In genomic region chr6:6093522-6093921, GRCm38 (mm10) we compare ENCODE assay signal across 27 mouse cellular contexts.
A peak's percentile ranks its signal among the peaks of the same experiment; 100 is the strongest.
DNase-seq lines count a peak whose midpoint lies in the region; ATAC-seq and TF ChIP-seq lines count a peak whose summit lies in the region.
"Had no signal": no experiment of that assay in that cellular context is flagged by ENCODE, and none has a peak within 500 bp of the region (broad histone marks: within the 10 kb centered on the region; RNA-seq: fewer than 3 reads in every experiment).

No protein-coding gene starts in this region.

- peaks cover 9% of the 10 kb centered on the region for H3K36me3 ChIP-seq in hindbrain, embryonic 10.5 days
- 0 out of 2 replicates have a peak, but pooled peaks cover 4% of the 10 kb centered on the region for H3K36me3 ChIP-seq in hindbrain, embryonic 12.5 days
- H3K36me3 ChIP-seq in kidney, embryonic 16.5 days (ENCODE audit: insufficient read depth, low read length) = peaks cover 3% of the 10 kb centered on the region; the same call in 1 of the 2 replicates
- H3K36me3 ChIP-seq in lung, embryonic 15.5 days = 0 out of 2 replicates have a peak, but pooled peaks cover 4% of the 10 kb centered on the region
- no peaks in the 10 kb centered on the region for H3K36me3 ChIP-seq in stomach, embryonic 15.5 days
- no peaks in the 10 kb centered on the region for H3K36me3 ChIP-seq in stomach, postnatal 0 days (ENCODE audit: control insufficient read depth, insufficient read depth, low read length)
- H3K36me3 ChIP-seq: forebrain, embryonic 15.5 days; heart, embryonic 15.5 days had no signal

- H3K27me3 ChIP-seq in hindbrain, embryonic 10.5 days (ENCODE audit: insufficient read depth, poor library complexity, severe bottlenecking) = no peaks in the 10 kb centered on the region
- H3K27me3 ChIP-seq in hindbrain, embryonic 12.5 days = no peaks in the 10 kb centered on the region
- H3K27me3 ChIP-seq in kidney, embryonic 16.5 days (ENCODE audit: insufficient read depth, low read length) = no peaks in the 10 kb centered on the region
- H3K27me3 ChIP-seq in lung, embryonic 15.5 days = no peaks in the 10 kb centered on the region
- H3K27me3 ChIP-seq in stomach, embryonic 15.5 days (replicated peaks) = no peaks in the 10 kb centered on the region
- H3K27me3 ChIP-seq in stomach, postnatal 0 days (ENCODE audit: control insufficient read depth, insufficient read depth, low read length) = no peaks in the 10 kb centered on the region
- H3K27me3 ChIP-seq: embryonic facial prominence, embryonic 13.5 days; forebrain, embryonic 12.5 days; forebrain, embryonic 15.5 days; heart, embryonic 12.5 days; heart, embryonic 15.5 days had no signal

- no peak overlapping the region for H3K4me3 ChIP-seq in hindbrain, embryonic 10.5 days
- no peak overlapping the region for H3K4me3 ChIP-seq in hindbrain, embryonic 12.5 days
- H3K4me3 ChIP-seq in kidney, embryonic 16.5 days (ENCODE audit: low read length) = no peak overlapping the region
- no peak overlapping the region for H3K4me3 ChIP-seq in lung, embryonic 15.5 days
- no peak overlapping the region for H3K4me3 ChIP-seq in stomach, embryonic 15.5 days (replicated peaks)
- no peak overlapping the region for H3K4me3 ChIP-seq in stomach, postnatal 0 days (ENCODE audit: low read depth, low read length)
- H3K4me3 ChIP-seq: embryonic facial prominence, embryonic 10.5 days; embryonic facial prominence, embryonic 13.5 days; erythroblast, embryonic 14.5 days; forebrain, embryonic 12.5 days; forebrain, embryonic 15.5 days; heart, embryonic 12.5 days; heart, embryonic 15.5 days had no signal

- 76% methylated on average over 3 of the region's 3 CpGs for WGBS in hindbrain, embryonic 10.5 days
- WGBS in hindbrain, embryonic 12.5 days = 76% methylated on average over 3 of the region's 3 CpGs
- WGBS in kidney, embryonic 16.5 days = 73% methylated on average over 3 of the region's 3 CpGs
- 52% methylated on average over 3 of the region's 3 CpGs for WGBS in lung, embryonic 15.5 days
- 61% methylated on average over 3 of the region's 3 CpGs for WGBS in stomach, embryonic 15.5 days
- WGBS in stomach, postnatal 0 days = 52% methylated on average over 3 of the region's 3 CpGs

- no peak overlapping the region for H3K9ac ChIP-seq in hindbrain, embryonic 12.5 days
- no peak overlapping the region for H3K9ac ChIP-seq in kidney, embryonic 16.5 days (replicated peaks; ENCODE audit: low read length)
- no peak overlapping the region for H3K9ac ChIP-seq in lung, embryonic 15.5 days
- no peak overlapping the region for H3K9ac ChIP-seq in stomach, embryonic 15.5 days
- H3K9ac ChIP-seq in stomach, postnatal 0 days (ENCODE audit: low read length) = no peak overlapping the region
- H3K9ac ChIP-seq: embryonic facial prominence, embryonic 13.5 days; forebrain, embryonic 12.5 days; forebrain, embryonic 15.5 days; heart, embryonic 12.5 days; heart, embryonic 15.5 days had no signal

- no peak for TF ChIP-seq CTCF in stomach, postnatal 0 days (IDR thresholded peaks at IDR 0.05; ENCODE audit: low read depth)

- H3K9me3 ChIP-seq in hindbrain, embryonic 10.5 days = no peaks in the 10 kb centered on the region
- no peaks in the 10 kb centered on the region for H3K9me3 ChIP-seq in hindbrain, embryonic 12.5 days (replicated peaks)
- H3K9me3 ChIP-seq in kidney, embryonic 16.5 days (ENCODE audit: low read length) = no peaks in the 10 kb centered on the region
- no peaks in the 10 kb centered on the region for H3K9me3 ChIP-seq in lung, embryonic 15.5 days
- H3K9me3 ChIP-seq in stomach, embryonic 15.5 days = no peaks in the 10 kb centered on the region
- no peaks in the 10 kb centered on the region for H3K9me3 ChIP-seq in stomach, postnatal 0 days (ENCODE audit: control insufficient read depth, low read length)
- H3K9me3 ChIP-seq: embryonic facial prominence, embryonic 10.5 days; embryonic facial prominence, embryonic 13.5 days; forebrain, embryonic 12.5 days; forebrain, embryonic 15.5 days; heart, embryonic 12.5 days; heart, embryonic 15.5 days had no signal

- no peak for DNase-seq in hindbrain, embryonic 10.5 days (ENCODE audit: low spot score)
- no peak for DNase-seq in kidney, postnatal 36 days
- no peak for DNase-seq in lung, postnatal 4 days
- DNase-seq in stomach, postnatal 0 days (ENCODE audit: low spot score) = no peak
- DNase-seq: adrenal gland, adult 8-10 months; adrenal gland, postnatal 25 days; cerebellum, adult 11-12 months; cerebellum, adult 8-10 months; cerebellum, postnatal 10 days; cerebellum, postnatal 36 days; embryo, embryonic 11 days; gastrocnemius, postnatal 25 days; heart, adult 18-20 months; heart, postnatal 10 days; heart, postnatal 36 days had no signal

- no peak overlapping the region for H3K4me2 ChIP-seq in hindbrain, embryonic 12.5 days (replicated peaks)
- no peak overlapping the region for H3K4me2 ChIP-seq in kidney, embryonic 16.5 days (replicated peaks; ENCODE audit: low read depth, low read length)
- H3K4me2 ChIP-seq in lung, embryonic 15.5 days = no peak overlapping the region
- no peak overlapping the region for H3K4me2 ChIP-seq in stomach, embryonic 15.5 days
- no peak overlapping the region for H3K4me2 ChIP-seq in stomach, postnatal 0 days (replicated peaks; ENCODE audit: low read depth)
- H3K4me2 ChIP-seq: embryonic facial prominence, embryonic 13.5 days; forebrain, embryonic 12.5 days; forebrain, embryonic 15.5 days; heart, embryonic 12.5 days; heart, embryonic 15.5 days had no signal

- peaks cover 23% of the 10 kb centered on the region for H3K4me1 ChIP-seq in hindbrain, embryonic 10.5 days (replicated peaks)
- no peaks in the 10 kb centered on the region for H3K4me1 ChIP-seq in hindbrain, embryonic 12.5 days
- peaks cover 4% of the 10 kb centered on the region; the same call in 1 of the 2 replicates for H3K4me1 ChIP-seq in kidney, embryonic 16.5 days (ENCODE audit: insufficient read depth, low read length)
- H3K4me1 ChIP-seq in lung, embryonic 15.5 days = peaks cover 3% of the 10 kb centered on the region; the same call in 1 of the 2 replicates
- no peaks in the 10 kb centered on the region for H3K4me1 ChIP-seq in stomach, embryonic 15.5 days
- H3K4me1 ChIP-seq in stomach, postnatal 0 days (replicated peaks; ENCODE audit: control insufficient read depth, insufficient read depth) = no peaks in the 10 kb centered on the region
- H3K4me1 ChIP-seq: forebrain, embryonic 12.5 days; heart, embryonic 12.5 days; heart, embryonic 15.5 days had no signal

- ATAC-seq in hindbrain, embryonic 12.5 days (ENCODE audit: low FRiP score) = no peak
- ATAC-seq in kidney, embryonic 16.5 days (ENCODE audit: low FRiP score, low TSS enrichment) = no peak
- peak; percentile 69; the same call in 1 of the 2 replicates for ATAC-seq in lung, embryonic 15.5 days (ENCODE audit: borderline replicate concordance, extremely low read depth, low FRiP score, low TSS enrichment)
- ATAC-seq in stomach, embryonic 15.5 days (ENCODE audit: insufficient read depth, low FRiP score, low read depth) = 0 out of 2 replicates have a peak, but pooled peaks have one; percentile 56
- no peak for ATAC-seq in stomach, postnatal 0 days (ENCODE audit: low FRiP score, low TSS enrichment)
- ATAC-seq: activated CD4-positive, CD25-positive, alpha-beta regulatory T cell, adult 4 months; forebrain, embryonic 15.5 days had no signal

- TF ChIP-seq EP300 in stomach, postnatal 0 days (optimal IDR thresholded peaks at IDR 0.05) = no peak

- H3K27ac ChIP-seq in hindbrain, embryonic 10.5 days = peak overlapping the region; percentile 13; the same call in 1 of the 2 replicates
- H3K27ac ChIP-seq in hindbrain, embryonic 12.5 days = no peak overlapping the region
- H3K27ac ChIP-seq in kidney, embryonic 16.5 days (ENCODE audit: low read length) = 0 out of 2 replicates have a peak overlapping the region, but pooled peaks have one; percentile 1
- peak overlapping the region; percentile 56 for H3K27ac ChIP-seq in lung, embryonic 15.5 days
- H3K27ac ChIP-seq in stomach, embryonic 15.5 days = no peak overlapping the region
- no peak overlapping the region for H3K27ac ChIP-seq in stomach, postnatal 0 days (replicated peaks)
- H3K27ac ChIP-seq: embryonic facial prominence, embryonic 10.5 days; embryonic facial prominence, embryonic 13.5 days; forebrain, embryonic 12.5 days; forebrain, embryonic 15.5 days; heart, embryonic 15.5 days had no signal

Comparison
In these comparisons a context has a peak if more than half of its experiments do, and no peak if none do; other contexts are left out.
1. H3K27ac ChIP-seq: peak in hindbrain, embryonic 10.5 days (single experiment), kidney, embryonic 16.5 days (single experiment) and lung, embryonic 15.5 days (single experiment); none in hindbrain, embryonic 12.5 days (single experiment), stomach, embryonic 15.5 days (single experiment) and stomach, postnatal 0 days (single experiment).
2. ATAC-seq: peak in lung, embryonic 15.5 days (single experiment) and stomach, embryonic 15.5 days (single experiment); none in hindbrain, embryonic 12.5 days (single experiment), kidney, embryonic 16.5 days (single experiment) and stomach, postnatal 0 days (single experiment).